Mouse (Mus musculus) ES-CJ7 (cell line): ENCODE results near the gene Zzef1.
A peak's percentile ranks its signal among the peaks of the same experiment; 100 is the strongest.
"Not testable (repeated sequence)": the region's sequence is repeated elsewhere in the genome, so short reads cannot be mapped to it uniquely, and the experiment has no call there.

Experiments
- DNase-seq: peaks from one replicate; pipeline ENCODE4 v3.0.0; 2011; ENCODE audit warnings: low read depth, low spot score

Zzef1 gene

GRCm38 (mm10) chr11:72795455-72796295 lies at the start of gene Zzef1, which contains the start of gene Cyb5d2:
Gene Zzef1, plus strand, starts transcription at chr11:72796226.
Gene Cyb5d2, minus strand, starts transcription at chr11:72796142.
- peak; percentile 98 for DNase-seq

- no peak for DNase-seq
Measured at GRCm38 (mm10) chr11:72751956-72752355, 44.1 kb upstream of the Zzef1 start.

- DNase-seq, result no peak
Measured at GRCm38 (mm10) chr11:72758316-72758715, 37.7 kb upstream of the Zzef1 start.

GRCm38 (mm10) chr11:72759581-72759980 lies 36.4 kb upstream of the Zzef1 start:
- DNase-seq, result no peak

- DNase-seq, result no peak
Measured at GRCm38 (mm10) chr11:72760781-72761180, 35.2 kb upstream of the Zzef1 start.

- no peak for DNase-seq
Measured at GRCm38 (mm10) chr11:72764270-72764669, 31.8 kb upstream of the Zzef1 start.

- DNase-seq, result no peak
Measured at GRCm38 (mm10) chr11:72767716-72768115, 28.3 kb upstream of the Zzef1 start.

GRCm38 (mm10) chr11:72769061-72769460 lies 27.0 kb upstream of the Zzef1 start:
- DNase-seq, result no peak

- DNase-seq, result no peak
Measured at GRCm38 (mm10) chr11:72770324-72770723, 25.7 kb upstream of the Zzef1 start.

GRCm38 (mm10) chr11:72770816-72771215 lies 25.2 kb upstream of the Zzef1 start:
- DNase-seq, result no peak

GRCm38 (mm10) chr11:72771461-72771860 lies 24.6 kb upstream of the Zzef1 start:
- DNase-seq, result no peak

GRCm38 (mm10) chr11:72772611-72773010 lies 23.4 kb upstream of the Zzef1 start:
- not testable (repeated sequence) for DNase-seq

GRCm38 (mm10) chr11:72778957-72779356 lies 17.1 kb upstream of the Zzef1 start:
- DNase-seq, result no peak

- no peak for DNase-seq
Measured at GRCm38 (mm10) chr11:72782103-72782502, 13.9 kb upstream of the Zzef1 start.

GRCm38 (mm10) chr11:72782503-72782902 lies 13.5 kb upstream of the Zzef1 start:
- DNase-seq, result no peak

GRCm38 (mm10) chr11:72792033-72792432 lies 4.0 kb upstream of the Zzef1 start:
- no peak for DNase-seq

GRCm38 (mm10) chr11:72795149-72795454 lies 924 bp upstream of the Zzef1 start:
- no peak for DNase-seq

GRCm38 (mm10) chr11:72796296-72796687 lies 266 bp downstream of the Zzef1 start:
- no peak for DNase-seq

- DNase-seq, result no peak
Measured at GRCm38 (mm10) chr11:72796773-72797338, 830 bp downstream of the Zzef1 start.

- no peak for DNase-seq
Measured at GRCm38 (mm10) chr11:72798112-72798511, 2.1 kb downstream of the Zzef1 start.

GRCm38 (mm10) chr11:72801182-72801581 lies 5.2 kb downstream of the Zzef1 start:
- no peak for DNase-seq

- DNase-seq, result no peak
Measured at GRCm38 (mm10) chr11:72803038-72803437, 7.0 kb downstream of the Zzef1 start.

- DNase-seq, result no peak
Measured at GRCm38 (mm10) chr11:72804586-72804985, 8.6 kb downstream of the Zzef1 start.
